Mouse (Mus musculus) neural tube, embryonic 14.5 days (tissue): ENCODE measurements at regions not wholly inside any gene's neighbourhood (a gene's known extent, or its start where the extent isn't known, plus 50 kb on each side); places are given as distances from the start of the nearest gene placed in this dataset.

Experiments used
- ATAC-seq: fragments of 200-750 bp; cut with Nextera tagmentation; 2 replicates; pipeline ENCODE4 v1.8.0; 2017; ENCODE audit warnings: low read depth, mild to moderate bottlenecking, moderate TSS enrichment, moderate library complexity
- H3K27ac ChIP-seq: fragments of 300-500 bp; sonication (generic); 2 replicates; pipeline ENCODE4 v1.5.1; 2014; ENCODE audit warnings: low read depth, mild to moderate bottlenecking, control low read depth, low read length, moderate library complexity, mixed read lengths
- H3K27me3 ChIP-seq: fragments of 300-500 bp; sonication (generic); 2 replicates; pipeline ENCODE4 v1.6.1; 2014; ENCODE audit warnings: low read length; ENCODE audit not compliant: control insufficient read depth, insufficient read depth
- H3K36me3 ChIP-seq: fragments of 300-500 bp; sonication (generic); 2 replicates; pipeline ENCODE4 v1.6.1; 2014; ENCODE audit warnings: low read length, mixed read lengths; ENCODE audit not compliant: control insufficient read depth, insufficient read depth
- H3K4me1 ChIP-seq: fragments of 300-500 bp; sonication (generic); 2 replicates; pipeline ENCODE4 v1.6.1; 2014; ENCODE audit warnings: low read length; ENCODE audit not compliant: control insufficient read depth, insufficient read depth
- H3K4me2 ChIP-seq: fragments of 300-500 bp; sonication (generic); 2 replicates; pipeline ENCODE4 v1.6.1; 2014; ENCODE audit warnings: mild to moderate bottlenecking, low read depth, low read length, control low read depth
- H3K4me3 ChIP-seq: fragments of 300-500 bp; sonication (generic); 2 replicates; pipeline ENCODE4 v1.5.1; 2014; ENCODE audit warnings: low read depth, low read length, control low read depth, mixed read lengths
- H3K9ac ChIP-seq: fragments of 300-500 bp; sonication (generic); replicated peaks from 2 replicates; pipeline ENCODE4 v1.6.1; 2014; ENCODE audit warnings: low read depth, mild to moderate bottlenecking, control low read depth, low read length, mixed read lengths
- H3K9me3 ChIP-seq: fragments of 300-500 bp; sonication (generic); 2 replicates; pipeline ENCODE4 v1.6.1; 2016; ENCODE audit warnings: low read length; ENCODE audit not compliant: control insufficient read depth
- WGBS: fragments of 180-500 bp; shearing (Covaris S2); extraction: QIAGEN DNeasy Blood & Tissue Kit; methylation state at CpG from one replicate; pipeline ENCODE4 v1.1.7; 2014; 5-methylcytosine and 5-hydroxymethylcytosine counted together

- ATAC-seq: no peak
- H3K9me3 ChIP-seq: no peaks in the 10 kb centered on the region
- no peak overlapping the region for H3K4me2 ChIP-seq
- whole genome bisulfite sequencing: 74% methylated on average over 15 of the region's 15 CpGs
- H3K9ac ChIP-seq: no peak overlapping the region
- no peaks in the 10 kb centered on the region for H3K27me3 ChIP-seq
- H3K4me1 ChIP-seq: 0 out of 2 replicates have a peak, but pooled peaks cover 3% of the 10 kb centered on the region
- H3K36me3 ChIP-seq: no peaks in the 10 kb centered on the region
- H3K4me3 ChIP-seq: no peak overlapping the region
- no peak overlapping the region for H3K27ac ChIP-seq
Observed at GRCm38 (mm10) chr5:149338016-149338696, 73.4 kb upstream of the Medag start.

GRCm38 (mm10) chr5:149338697-149339078, 72.9 kb upstream of the Medag start:
- no peak overlapping the region for H3K9ac ChIP-seq
- no peaks in the 10 kb centered on the region for H3K27me3 ChIP-seq
- no peak overlapping the region for H3K4me3 ChIP-seq
- no peak overlapping the region for H3K4me2 ChIP-seq
- ATAC-seq: no peak
- H3K27ac ChIP-seq: no peak overlapping the region
- no peaks in the 10 kb centered on the region for H3K9me3 ChIP-seq
- 73% methylated on average over 5 of the region's 5 CpGs for WGBS
- no peaks in the 10 kb centered on the region for H3K36me3 ChIP-seq
- 0 out of 2 replicates have a peak, but pooled peaks cover 3% of the 10 kb centered on the region for H3K4me1 ChIP-seq

- no peak for ATAC-seq
- Histone ChIP-seq H3K4me2 (no peak overlapping the region), H3K4me1 (0 out of 2 replicates have a peak, but pooled peaks cover 3% of the 10 kb centered on the region), H3K27ac (no peak overlapping the region), H3K4me3 (no peak overlapping the region), H3K36me3 (no peaks in the 10 kb centered on the region), H3K27me3 (no peaks in the 10 kb centered on the region), H3K9me3 (no peaks in the 10 kb centered on the region), H3K9ac (no peak overlapping the region)
- WGBS: 83% methylated on average over 7 of the region's 7 CpGs
Observed at GRCm38 (mm10) chr5:149340361-149340760, 71.2 kb upstream of the Medag start.

- Histone ChIP-seq H3K4me2 (no peak overlapping the region), H3K36me3 (no peaks in the 10 kb centered on the region), H3K9me3 (no peaks in the 10 kb centered on the region), H3K4me1 (no peaks in the 10 kb centered on the region), H3K27ac (no peak overlapping the region), H3K27me3 (no peaks in the 10 kb centered on the region), H3K9ac (no peak overlapping the region), H3K4me3 (no peak overlapping the region)
- 65% methylated on average over 6 of the region's 6 CpGs for WGBS
- ATAC-seq: no peak
Observed at GRCm38 (mm10) chr5:149341461-149341860, 70.1 kb upstream of the Medag start.

GRCm38 (mm10) chr5:149343610-149344527, 67.7 kb upstream of the Medag start:
- H3K4me1 ChIP-seq: no peaks in the 10 kb centered on the region
- WGBS: 90% methylated on average over 21 of the region's 21 CpGs
- H3K27ac ChIP-seq: no peak overlapping the region
- no peak overlapping the region for H3K4me3 ChIP-seq
- H3K9ac ChIP-seq: no peak overlapping the region
- H3K36me3 ChIP-seq: no peaks in the 10 kb centered on the region
- no peak overlapping the region for H3K4me2 ChIP-seq
- no peak for ATAC-seq
- H3K27me3 ChIP-seq: no peaks in the 10 kb centered on the region
- H3K9me3 ChIP-seq: no peaks in the 10 kb centered on the region

- no peak overlapping the region for H3K4me2 ChIP-seq
- no peaks in the 10 kb centered on the region for H3K27me3 ChIP-seq
- 75% methylated on average over 4 of the region's 4 CpGs for WGBS
- no peak overlapping the region for H3K27ac ChIP-seq
- no peaks in the 10 kb centered on the region for H3K36me3 ChIP-seq
- H3K4me1 ChIP-seq: no peaks in the 10 kb centered on the region; the same call in 1 of the 2 replicates
- no peak for ATAC-seq
- no peaks in the 10 kb centered on the region for H3K9me3 ChIP-seq
- no peak overlapping the region for H3K4me3 ChIP-seq
- no peak overlapping the region for H3K9ac ChIP-seq
Observed at GRCm38 (mm10) chr5:149344528-149344855, 67.1 kb upstream of the Medag start.

GRCm38 (mm10) chr5:149345161-149345560, 66.4 kb upstream of the Medag start:
- WGBS: 91% methylated on average over 6 of the region's 6 CpGs
- H3K36me3 ChIP-seq: no peaks in the 10 kb centered on the region

GRCm38 (mm10) chr5:149349685-149350084, 61.9 kb upstream of the Medag start:
- no peaks in the 10 kb centered on the region for H3K36me3 ChIP-seq
- H3K9me3 ChIP-seq: no peaks in the 10 kb centered on the region
- H3K27ac ChIP-seq: no peak overlapping the region; the same call in 1 of the 2 replicates
- ATAC-seq: no peak
- peaks cover 10% of the 10 kb centered on the region for H3K4me1 ChIP-seq
- no peak overlapping the region for H3K9ac ChIP-seq
- 41% methylated on average over 8 of the region's 8 CpGs for WGBS
- no peak overlapping the region for H3K4me3 ChIP-seq
- no peaks in the 10 kb centered on the region for H3K27me3 ChIP-seq
- no peak overlapping the region for H3K4me2 ChIP-seq

More at GRCm38 (mm10) chr5:149345161-149345560, 66.4 kb upstream of the Medag start:
- H3K4me1 ChIP-seq: no peaks in the 10 kb centered on the region; the same call in 1 of the 2 replicates
- no peak for ATAC-seq
- H3K27me3 ChIP-seq: no peaks in the 10 kb centered on the region
- no peak overlapping the region for H3K27ac ChIP-seq
- H3K9me3 ChIP-seq: no peaks in the 10 kb centered on the region
- H3K4me2 ChIP-seq: no peak overlapping the region
- no peak overlapping the region for H3K9ac ChIP-seq
- no peak overlapping the region for H3K4me3 ChIP-seq

GRCm38 (mm10) chr5:149353039-149353655, 58.4 kb upstream of the Medag start:
- peaks cover 10% of the 10 kb centered on the region for H3K4me1 ChIP-seq
- peak; percentile 84 for ATAC-seq
- H3K4me3 ChIP-seq: no peak overlapping the region
- no peaks in the 10 kb centered on the region for H3K9me3 ChIP-seq
- peak overlapping the region; percentile 67 for H3K27ac ChIP-seq
- no peak overlapping the region for H3K9ac ChIP-seq
- no peaks in the 10 kb centered on the region for H3K27me3 ChIP-seq
- H3K36me3 ChIP-seq: no peaks in the 10 kb centered on the region
- H3K4me2 ChIP-seq: no peak overlapping the region; the same call in 1 of the 2 replicates
- 15% methylated on average over 14 of the region's 14 CpGs for WGBS
